Mouse (Mus musculus): ENCODE results near the gene Aifm1.

The Aifm1 gene

DNA sequence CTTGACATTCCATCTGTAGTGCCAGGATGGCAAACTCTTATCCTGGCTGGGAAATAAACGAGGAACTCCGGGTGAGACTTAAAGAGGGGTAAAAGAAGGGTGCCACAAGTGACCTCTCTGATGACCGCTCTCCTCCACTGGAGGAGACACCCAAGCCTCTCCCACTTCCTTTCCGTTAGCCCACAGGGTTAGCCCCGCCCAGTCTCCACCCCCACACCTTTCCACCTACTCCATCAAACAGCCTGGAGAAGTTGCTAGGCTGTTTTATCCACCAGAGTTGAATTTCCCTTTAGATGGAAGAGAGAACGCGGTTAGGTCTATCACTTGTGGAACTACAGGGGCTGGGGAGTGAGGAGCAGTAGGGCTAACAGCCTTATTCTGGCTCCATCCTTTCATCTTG, 88.1 kb downstream of the Aifm1 start:
- peak; percentile 20 to 53 for DNase-seq (ENCODE audit: low spot score in 2 of 2)

All from spleen, postnatal 10 days (tissue).